Mouse (Mus musculus): Measurements from ENCODE around the gene Oaf.

Oaf gene

DNA sequence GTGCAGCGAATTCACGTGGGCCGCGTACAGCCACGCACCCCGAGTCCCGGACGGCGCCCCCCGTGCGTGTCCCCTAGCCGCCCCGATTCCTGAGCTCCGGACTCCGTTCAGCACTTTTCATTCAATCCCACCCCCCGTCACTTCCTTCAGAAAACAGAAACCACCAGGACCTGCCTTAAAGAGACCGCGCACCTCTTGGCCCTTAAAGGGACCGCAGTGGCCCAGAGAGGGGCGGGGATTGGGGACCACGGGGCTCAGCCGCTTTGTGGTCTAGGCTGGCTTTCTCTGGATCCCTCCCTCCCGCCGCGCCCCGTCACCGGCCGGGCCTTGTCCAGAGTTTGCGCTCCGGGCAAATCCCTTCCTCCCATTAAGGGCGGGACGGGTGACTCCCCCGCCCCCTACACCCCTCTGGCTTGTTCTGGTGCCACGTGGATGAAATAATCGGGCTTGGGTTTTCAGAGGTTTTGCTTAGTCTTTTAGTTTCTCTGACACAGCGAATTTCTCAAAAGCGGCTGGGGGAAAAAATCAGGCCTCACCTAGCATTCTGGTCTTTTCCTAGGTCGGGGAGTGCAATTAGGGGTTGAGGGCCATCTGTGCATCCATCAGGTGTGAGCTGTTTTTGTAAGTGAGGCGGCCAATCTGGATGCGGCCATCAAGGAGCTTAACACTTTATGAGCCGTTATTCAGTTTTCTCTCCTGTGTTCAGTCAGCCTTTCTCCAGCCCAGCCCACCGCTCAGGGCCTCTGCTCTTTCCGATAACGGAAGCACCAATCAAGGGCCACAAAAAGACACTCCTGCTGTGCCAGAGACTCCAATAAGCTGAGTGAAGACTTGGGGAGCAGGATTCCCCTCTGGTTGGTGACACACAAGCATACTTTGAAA is at the start of gene Oaf:
TSS of gene Oaf (minus strand) at position 200 of the 882 bp plus-strand sequence.
- DNase-seq: peak; percentile 94

DNA sequence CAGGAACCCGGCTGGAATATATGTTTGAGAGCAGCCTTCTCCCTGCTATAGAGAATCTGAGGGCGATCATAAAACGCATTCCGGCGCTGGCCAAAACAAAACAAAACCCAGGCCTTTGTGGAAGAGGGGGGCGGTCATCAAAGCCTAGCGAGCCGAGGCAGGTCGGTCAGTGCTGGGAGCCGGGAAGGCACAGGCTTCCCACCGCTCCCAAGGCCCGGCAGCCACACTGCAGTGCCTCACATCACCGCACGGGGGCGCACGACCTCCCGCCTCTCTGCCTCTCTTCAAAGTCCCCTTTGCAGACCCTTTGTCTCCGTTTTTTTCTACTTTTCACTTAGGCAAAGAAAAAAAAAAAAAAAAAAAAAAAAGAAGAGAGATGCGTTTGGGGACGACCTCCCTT is 47.2 kb upstream of the Oaf start:
- DNase-seq: peak; percentile 83

DNA sequence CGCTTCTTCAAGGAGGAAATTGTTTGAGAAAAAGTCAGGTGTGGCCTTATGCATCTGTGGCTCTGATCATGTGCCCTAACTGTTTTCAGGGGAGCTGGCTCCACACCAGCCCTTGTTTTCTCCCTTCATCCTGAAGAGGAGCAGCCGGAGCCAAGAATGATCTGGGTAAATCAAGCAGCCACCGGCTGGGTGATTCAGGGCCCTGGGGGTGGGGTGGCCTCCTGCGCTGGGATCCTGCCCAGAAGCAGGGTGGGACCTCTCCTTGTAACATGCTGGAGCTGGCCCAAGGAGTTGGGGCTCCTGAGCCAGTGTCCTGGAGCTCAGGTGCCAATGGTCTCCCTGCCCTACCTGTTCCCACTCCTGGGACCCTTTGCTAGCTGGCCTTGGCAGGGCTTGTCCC is 45.6 kb upstream of the Oaf start:
- peak; percentile 34 for DNase-seq

DNA sequence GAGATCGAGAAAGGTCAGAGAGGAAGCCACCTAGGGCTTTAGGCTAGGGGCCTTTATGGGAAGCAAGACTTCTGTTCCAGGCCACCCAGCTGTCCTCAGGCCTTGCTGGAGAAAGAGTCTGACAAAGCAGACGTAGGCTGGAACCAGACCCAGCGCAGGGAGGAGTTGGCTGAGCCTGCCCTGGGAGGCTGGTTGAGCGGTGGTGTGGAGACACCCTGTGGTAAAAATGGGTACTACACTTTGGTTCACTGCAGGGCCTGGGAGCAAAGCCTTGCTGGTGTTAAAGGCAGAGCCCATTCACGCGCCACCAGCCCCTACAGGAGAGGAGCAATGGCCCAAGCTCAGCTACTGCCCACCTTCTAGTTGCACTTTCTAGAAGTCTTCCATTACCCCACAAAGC is 44.6 kb upstream of the Oaf start:
- DNase-seq: peak; percentile 91

DNA sequence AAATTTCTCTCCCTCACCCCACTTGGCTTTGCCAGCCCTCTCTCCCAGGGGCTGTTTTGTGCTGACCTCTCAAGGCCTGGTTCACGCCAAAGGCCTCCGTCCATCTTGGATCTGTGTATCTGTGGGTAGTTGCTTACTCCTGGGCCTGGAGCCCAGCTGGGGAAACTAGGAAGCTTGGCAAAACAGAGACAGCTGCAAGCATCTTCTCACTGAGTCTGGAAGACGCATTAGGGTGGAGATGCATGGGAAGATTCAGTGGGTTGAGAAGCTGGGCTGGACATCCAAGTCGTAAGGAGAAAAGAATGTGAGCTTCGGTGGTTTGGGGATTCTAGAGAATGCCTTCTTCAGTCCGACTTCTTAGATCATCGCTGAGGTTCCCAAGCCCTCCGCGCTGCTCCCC is 34.0 kb upstream of the Oaf start:
- DNase-seq: no peak

DNA sequence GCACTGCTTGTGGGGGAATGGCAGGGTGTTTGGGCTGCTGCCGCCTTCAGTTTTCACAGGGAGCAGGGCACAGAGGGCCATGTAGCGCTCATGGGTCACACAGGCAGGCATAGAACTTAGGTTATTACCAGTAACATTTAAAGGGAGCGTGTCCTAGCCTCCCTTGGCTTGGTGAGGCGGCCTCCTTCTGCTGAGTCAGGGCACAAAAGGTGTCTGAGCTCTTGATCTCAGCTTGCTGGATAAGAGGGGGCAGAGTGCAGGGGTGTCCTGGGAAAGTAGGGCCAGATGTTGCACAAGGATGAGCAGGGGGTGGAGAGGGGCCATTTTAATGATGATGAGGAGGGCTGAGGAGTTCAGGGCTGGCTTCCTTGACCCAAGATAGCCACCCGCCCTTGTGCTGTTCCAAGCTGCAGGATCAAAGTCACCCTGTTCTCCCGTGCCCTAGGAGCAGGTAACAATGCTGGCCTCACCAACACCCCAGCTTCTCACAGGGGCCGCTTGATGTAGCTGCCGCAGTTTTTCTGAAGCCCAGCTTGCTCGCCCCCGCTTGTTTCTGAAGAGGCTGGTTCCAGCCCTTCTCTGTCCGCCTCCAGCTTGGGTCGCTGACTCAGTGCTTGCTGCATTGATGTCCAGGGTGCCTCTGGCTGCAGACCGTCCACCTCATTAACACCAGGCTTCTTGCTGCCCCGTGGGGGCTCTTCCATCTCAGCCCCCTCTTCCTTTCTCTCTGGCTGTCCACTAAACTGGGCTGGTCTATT is 32.2 kb upstream of the Oaf start:
- DNase-seq: no peak

DNA sequence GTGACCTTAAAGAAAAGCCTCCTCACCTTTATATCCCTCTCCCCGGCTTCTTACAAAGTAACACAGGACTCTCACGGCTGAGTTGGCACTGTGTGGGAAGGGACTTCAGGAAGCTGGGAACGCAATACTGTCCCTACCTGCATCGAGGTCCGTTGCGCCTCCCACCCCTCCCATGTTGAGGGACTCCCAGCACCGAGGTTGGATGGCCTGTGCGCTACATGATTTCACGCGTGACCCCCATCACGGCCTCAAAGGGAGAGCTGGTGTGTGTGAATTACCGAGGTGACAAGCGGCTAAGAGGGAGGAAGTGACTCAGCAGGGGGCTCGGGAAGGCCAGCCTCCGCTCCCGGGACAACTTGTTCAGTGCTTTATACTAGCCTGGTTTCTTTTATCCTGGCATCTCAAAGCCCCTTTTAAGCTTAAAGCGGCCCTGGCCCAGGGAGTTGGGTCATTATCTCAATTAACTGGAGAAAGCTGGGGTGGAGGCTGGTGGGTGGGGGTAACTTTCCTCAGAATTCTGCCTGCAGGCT is 31.1 kb upstream of the Oaf start:
- DNase-seq: peak; percentile 55

DNA sequence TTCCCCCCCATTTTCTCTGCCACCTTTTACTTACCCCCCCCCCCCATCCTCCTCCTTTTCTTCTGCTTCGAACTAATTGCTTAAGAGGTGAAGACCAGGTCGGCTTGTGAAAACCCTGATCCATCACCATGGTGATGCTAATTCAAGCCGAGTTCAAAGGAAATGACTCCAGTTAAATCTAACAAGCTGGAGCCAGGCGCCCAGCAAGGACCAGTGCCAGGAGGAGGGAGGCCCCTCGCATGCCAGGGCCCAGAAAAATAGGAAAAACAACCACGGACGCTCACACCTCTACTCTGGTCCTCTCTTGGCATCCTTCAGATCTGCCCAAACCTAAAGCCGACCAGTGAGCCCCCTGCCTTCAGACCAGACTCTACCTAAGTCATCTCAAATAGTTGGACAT is 29.5 kb upstream of the Oaf start:
- DNase-seq: no peak

DNA sequence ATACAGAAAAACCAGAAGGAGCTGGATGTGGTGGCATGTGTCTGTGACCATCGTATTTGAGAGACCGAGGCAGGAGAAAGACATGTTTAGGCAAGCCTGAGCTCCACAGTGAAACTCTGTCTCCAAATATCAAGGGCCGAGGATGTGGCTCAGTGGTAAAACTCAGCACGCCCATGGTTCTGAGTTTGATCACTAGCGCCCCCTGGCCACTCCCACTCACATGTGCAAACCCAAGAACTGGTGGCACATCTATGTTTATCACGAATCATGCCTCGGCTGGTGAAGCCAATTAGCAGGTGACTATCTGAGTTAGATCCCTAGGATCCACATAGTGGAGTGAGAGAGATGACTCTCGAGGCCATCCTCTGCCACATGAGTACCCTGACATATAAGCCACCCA is 27.6 kb upstream of the Oaf start:
- peak; percentile 65 for DNase-seq

DNA sequence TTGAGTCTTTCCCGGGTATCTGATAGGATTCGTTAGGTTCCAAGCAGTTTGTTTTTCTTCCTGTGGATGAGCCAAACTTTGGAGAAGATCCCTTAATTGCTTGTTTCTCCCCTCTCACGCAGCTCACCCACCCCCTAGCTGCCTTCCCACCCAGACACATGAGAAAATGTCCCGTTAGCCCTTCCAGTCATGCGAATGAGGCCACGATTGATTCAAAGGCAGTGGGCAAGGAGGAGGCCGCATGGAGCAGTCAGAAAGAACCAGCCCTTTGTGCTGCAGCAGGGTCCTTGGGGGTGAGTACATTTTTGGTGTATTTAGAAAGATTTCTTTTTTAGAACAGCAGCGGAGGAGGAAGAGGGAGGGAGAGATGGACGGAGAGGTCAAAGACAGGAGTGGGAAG is 25.5 kb upstream of the Oaf start:
- peak; percentile 40 for DNase-seq

DNA sequence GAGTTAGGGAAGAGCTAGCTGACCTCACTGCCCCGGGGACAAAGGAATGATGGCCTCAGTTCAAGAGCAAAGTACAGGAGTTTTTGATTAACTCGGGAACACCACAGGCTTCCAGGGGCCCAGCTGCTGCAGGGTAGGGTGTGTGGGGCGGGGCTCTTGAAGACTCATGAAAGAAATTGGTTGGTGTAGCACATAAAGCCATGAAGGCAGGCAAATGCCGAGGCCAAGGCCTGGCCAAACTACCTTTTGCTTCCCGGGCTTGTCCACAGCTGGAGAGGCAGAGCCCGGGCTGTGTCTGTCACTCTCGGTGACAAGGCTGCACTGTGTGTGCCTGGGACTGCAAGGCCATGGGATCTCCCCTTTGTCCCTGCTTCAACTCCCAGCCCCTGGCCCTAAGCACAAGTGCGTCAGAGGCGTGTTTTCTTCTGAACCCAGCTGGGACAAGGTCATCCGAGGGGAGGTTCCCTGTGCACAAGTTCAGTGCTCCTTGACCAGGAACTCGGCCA is 24.3 kb upstream of the Oaf start:
- DNase-seq: peak; percentile 84

DNA sequence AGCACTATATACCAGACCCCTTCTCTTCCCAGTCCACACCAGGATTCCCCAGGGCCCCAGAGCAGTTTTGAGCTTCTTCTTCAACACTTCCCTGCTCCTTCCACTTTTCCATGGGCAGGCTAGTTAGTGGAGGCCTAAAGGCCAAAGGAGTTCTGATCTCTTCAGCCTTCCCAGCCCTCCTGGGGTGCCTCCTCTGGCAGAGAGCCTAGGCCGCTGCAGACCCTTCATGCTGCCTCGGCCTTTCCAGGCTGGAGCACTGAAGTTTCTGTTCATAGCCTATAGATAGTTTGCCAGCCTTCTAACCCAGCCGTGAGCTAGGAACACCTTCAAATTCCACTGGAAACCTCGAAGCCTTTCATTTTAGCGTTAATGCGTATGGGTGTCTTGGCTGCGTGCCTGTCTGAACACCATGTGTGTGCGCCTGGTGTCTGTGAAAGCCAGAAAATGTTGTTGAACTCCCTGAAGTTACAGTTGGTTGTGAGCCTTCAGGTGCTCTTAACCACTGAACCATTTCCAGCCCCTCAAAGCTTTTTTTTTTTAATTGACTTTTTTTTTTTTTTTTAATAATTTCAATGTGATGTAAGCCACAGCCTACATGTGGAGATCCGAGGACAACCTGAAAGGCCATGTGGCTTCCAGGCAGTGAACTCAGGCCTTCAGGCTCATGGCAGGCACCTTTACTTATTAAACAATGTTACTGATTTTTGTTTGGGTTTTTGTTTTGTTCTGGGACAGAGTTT is 23.3 kb upstream of the Oaf start:
- DNase-seq: peak; percentile 59

DNA sequence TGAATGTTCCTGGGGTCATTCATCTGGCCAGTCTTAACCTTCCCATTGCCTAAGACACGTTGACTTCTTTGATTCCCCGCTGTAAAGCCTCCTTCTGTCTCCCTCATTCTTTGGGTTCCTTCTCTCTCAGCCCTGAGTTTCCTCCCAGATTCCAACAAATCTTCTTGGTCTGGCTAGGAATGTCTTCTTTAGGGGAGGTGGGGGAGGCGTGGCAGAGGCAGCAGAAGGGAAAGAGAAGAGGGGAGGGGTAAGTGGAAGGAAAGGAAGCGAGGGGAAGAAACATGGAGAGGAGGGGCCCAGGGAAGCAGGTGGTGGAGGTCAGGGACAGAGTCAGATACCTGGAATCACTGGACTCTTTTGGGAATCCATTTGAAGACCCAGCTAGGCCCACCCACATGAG is 22.7 kb upstream of the Oaf start:
- peak; percentile 57 for DNase-seq

DNA sequence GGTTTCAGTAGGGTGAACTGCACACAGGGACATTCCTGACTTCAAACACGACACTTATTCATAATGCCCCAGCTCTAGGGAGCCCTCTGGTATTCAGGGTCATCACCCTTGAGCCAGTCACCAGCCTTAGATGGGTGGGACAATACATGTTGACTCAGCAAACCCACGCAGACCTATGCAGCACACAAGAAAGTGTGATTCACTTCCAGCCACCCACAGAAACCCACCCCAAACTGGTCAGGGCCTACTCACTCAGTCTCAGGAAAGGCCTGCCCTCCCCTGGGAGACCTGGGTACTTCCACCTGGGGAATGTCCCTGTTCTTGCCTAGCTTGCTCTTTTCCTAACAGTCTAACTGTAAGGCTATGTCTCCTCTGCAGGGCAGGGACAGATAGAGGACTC is 22.2 kb upstream of the Oaf start:
- DNase-seq: peak; percentile 52

DNA sequence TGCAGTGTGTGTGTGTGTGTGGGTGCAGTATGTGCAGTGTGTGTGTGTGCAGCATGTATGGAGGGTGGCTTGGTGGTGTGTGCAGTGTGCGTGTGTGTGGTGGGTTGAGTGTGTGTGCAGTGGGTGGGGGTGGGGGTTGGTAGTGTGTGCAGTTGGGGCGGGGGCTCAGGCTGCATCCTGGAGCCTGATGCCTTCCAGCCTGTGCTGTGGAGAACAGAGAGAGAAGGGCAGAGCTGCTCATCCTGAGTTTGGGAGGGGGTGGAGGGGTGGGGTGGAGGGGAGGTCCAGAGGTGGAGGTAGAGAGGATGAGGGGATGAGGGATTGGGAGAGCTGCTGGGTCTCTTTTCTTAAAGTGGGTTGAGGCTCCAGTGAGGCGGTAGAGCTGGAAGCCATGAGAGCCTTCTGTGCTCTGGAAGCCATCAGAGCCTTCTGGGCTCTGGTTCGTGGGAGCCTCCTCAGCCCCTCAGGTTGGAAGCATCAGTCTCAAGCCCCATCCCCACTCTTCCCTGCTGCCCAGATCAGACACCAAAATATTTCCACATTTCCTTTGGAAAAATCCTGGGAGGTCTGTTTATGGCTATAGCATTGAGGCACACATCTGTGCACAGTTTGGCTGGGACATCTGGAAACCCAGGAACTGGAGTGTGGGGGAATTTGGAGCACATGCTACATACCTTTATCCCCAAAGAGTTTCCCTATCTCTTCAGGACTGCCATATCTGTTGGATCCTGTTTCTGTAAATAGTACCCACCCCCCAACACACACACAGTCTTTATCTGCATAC is 21.6 kb upstream of the Oaf start:
- peak; percentile 63 for DNase-seq

DNA sequence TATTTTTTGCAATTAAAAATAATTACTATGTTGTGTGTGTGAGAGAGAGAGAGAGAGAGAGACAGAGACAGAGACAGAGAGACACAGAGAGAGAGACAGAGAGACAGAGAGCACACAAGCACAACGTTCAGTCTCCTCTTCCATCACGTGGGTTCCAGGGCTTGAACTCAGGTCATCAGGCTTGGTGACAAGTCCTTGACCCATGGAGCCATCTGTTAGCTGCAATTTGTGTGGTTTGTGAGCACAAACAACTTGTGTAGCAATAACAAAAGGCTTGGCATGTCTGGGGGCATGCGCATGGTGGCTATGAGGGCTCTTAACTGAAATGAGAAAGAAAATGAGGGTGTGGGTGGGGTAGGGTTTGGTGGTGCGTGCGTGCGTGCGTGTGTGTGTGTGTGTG is 20.9 kb upstream of the Oaf start:
- no peak for DNase-seq

DNA sequence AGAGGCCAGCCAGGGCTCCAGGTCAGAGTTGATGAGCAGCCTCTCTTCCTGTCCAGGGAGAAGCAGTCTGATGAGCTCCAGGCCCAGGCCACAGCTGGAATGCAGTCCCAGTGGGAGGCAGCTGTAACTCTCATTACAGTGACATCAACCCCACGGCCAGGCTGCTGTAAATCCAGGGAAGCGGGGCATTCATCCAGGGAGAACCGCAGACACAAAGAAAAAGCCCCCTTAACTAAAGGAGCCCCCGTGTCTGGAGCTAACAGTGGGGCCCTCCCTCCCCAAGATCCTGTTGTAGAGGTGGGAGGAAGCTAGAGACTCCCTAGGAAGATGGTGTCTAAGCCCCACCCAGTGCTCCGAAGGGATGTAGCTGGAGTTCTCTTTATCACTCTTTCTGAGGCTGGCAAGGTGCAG is 13.6 kb upstream of the Oaf start:
- DNase-seq: peak; percentile 86

DNA sequence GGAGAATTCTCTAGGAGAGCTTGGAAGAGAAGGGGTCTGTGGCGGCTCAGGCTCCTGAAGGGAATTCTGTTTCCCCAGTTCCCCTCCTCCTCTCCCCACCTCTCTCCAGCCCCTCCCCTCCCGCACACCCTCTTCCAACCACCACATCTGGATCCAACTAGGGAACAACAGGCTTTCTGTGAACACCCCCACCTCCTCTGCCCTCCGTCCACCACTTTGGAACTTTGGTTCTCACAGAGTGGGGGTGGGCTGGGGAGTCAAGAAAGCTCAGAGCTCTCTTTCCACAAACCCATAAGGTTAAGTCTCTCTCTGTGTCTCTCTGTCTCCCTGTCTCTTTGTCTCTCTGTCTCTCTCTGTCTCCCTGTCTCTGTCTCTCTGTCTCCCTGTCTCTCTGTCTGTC is 13.1 kb upstream of the Oaf start:
- DNase-seq: no peak

DNA sequence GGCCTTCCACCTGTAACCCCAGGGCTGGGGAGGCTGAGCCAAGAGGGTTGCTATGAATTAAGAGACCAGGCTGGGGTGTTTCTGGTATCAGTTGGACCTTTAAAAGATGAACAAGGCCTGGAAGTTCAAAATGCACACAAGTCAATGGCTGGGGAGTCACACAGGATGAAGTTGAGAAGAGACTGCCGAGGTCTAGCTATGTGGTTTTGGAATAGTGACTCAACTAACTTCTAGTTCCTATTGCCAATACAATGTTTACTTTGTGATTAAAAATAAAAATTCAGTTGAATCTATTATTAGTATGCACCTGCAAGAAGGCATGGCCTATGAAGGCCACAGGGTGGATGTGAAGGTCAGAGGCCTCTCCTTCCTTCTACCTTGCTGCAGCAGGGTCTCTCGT is 12.1 kb upstream of the Oaf start:
- DNase-seq: no peak

DNA sequence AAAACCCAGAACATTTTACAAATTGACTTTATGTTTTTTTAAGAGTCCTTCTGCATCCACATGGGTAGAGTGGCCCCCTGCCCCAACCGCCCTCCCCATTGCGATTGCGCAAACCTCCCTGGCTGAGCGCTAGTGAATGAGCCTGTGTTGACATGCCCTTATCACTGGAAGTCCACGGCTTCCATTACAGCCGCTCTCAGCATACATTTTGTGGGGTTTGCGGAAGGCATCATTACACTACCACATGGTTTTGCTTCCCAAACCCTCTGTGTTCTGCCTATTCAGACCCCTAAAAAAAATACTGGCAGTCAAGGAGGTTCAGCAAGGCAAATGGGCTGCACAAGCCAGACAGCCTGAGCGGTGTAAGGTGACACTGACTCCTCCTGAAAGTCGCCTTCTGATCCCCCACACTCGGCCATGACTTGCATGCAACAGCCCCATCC is 7.0 kb upstream of the Oaf start:
- no peak for DNase-seq

DNA sequence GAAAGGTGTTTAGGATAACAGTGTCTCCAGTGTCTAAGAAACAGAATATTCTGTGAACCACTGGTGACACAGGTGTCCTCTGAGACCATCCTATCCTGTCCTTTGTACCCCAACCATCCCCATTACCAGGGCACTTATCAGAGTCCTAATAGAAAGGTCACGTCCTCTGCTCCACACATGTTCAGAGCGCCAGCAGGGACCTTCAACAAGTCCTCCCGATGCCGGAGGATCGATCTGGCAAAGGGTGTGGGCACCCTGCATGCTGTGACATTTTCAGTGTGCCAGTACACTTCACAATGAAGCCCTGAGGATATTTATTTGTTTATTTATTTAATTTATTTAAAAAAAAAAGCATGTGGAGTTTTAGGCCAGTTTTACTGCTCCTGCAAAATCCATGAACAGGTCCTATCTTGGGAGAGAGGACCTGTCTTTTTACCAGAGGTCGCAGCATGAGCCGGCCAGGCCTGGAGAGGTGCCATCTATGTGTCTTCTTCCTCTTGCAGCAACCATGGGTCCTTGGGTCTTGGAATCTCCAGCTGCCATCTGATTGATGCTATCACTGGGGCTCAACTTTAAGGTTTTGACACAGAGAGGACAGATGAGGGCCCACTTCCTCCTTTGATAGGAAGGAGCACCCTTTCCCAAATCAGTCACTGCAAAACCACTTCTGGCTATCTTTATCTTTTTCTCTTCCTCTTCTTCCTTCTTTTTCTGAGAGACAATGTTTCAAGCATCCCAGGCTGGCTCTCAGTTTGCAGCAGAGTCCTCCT is 6.3 kb upstream of the Oaf start:
- DNase-seq: no peak
